Mouse (Mus musculus) kidney, postnatal 0 days (tissue): Measurements from ENCODE around the gene Rpn1. TPM values are rescaled to one million over a fixed set of nuclear protein-coding genes. Genes with fewer than 3 reads are reported as not detected.

Source experiments
- ATAC-seq: fragments of 200-750 bp; cut with Nextera tagmentation; replicated peaks from 2 replicates; pipeline ENCODE4 v1.8.0; 2017; ENCODE audit warnings: low read depth, moderate number of reproducible peaks, moderate TSS enrichment, moderate library complexity; ENCODE audit not compliant: low FRiP score
- DNase-seq: peaks from one replicate; pipeline ENCODE4 v3.0.0-alpha.2; 2016; ENCODE audit warnings: low spot score
- H3K27ac ChIP-seq: fragments of 300-500 bp; sonication (generic); 2 replicates; pipeline ENCODE4 v1.5.1; 2014; ENCODE audit warnings: mild to moderate bottlenecking
- H3K27me3 ChIP-seq: fragments of 300-500 bp; sonication (generic); 2 replicates; pipeline ENCODE4 v1.6.1; 2014; ENCODE audit warnings: low read length, mixed read lengths; ENCODE audit not compliant: insufficient read depth
- H3K36me3 ChIP-seq: fragments of 300-500 bp; sonication (generic); 2 replicates; pipeline ENCODE4 v1.6.1; 2014; ENCODE audit warnings: low read length, mixed read lengths; ENCODE audit not compliant: insufficient read depth
- H3K4me1 ChIP-seq: fragments of 300-500 bp; sonication (generic); replicated peaks from 2 replicates; pipeline ENCODE4 v1.6.1; 2014; ENCODE audit warnings: antibody characterized with exemption, low read length, mixed read lengths; ENCODE audit not compliant: insufficient read depth
- H3K4me2 ChIP-seq: fragments of 300-500 bp; sonication (generic); 2 replicates; pipeline ENCODE4 v1.6.1; 2014; ENCODE audit warnings: mild to moderate bottlenecking, low read length, moderate library complexity, mixed read lengths
- H3K4me3 ChIP-seq: fragments of 300-500 bp; sonication (generic); replicated peaks from 2 replicates; pipeline ENCODE4 v1.5.1; 2014; ENCODE audit warnings: low read depth, low read length
- H3K9ac ChIP-seq: fragments of 300-500 bp; sonication (generic); 2 replicates; pipeline ENCODE4 v1.6.1; 2014; ENCODE audit warnings: low read depth, low read length
- H3K9me3 ChIP-seq: fragments of 300-500 bp; sonication (generic); replicated peaks from 2 replicates; pipeline ENCODE4 v1.6.1; 2016; ENCODE audit warnings: low read length, inconsistent platforms, mixed read lengths
- CTCF ChIP-seq: IDR thresholded peaks from 2 replicates; pipeline ENCODE4 v1.5.1; 2016; ENCODE audit warnings: antibody characterized with exemption, low read depth, mild to moderate bottlenecking, moderate library complexity
- WGBS: fragments of 180-500 bp; shearing (Covaris S2); extraction: QIAGEN DNeasy Blood & Tissue Kit; methylation state at CpG from one replicate; pipeline ENCODE4 v1.1.7; 2014; 5-methylcytosine and 5-hydroxymethylcytosine counted together
- polyA plus RNA-seq: library from polyadenylated mRNA; unstranded; fragments of >200 nt; fragmentation: Nextera tagmentation; extraction: Ambion mirVana; gene quantifications from 2 replicates; pipeline ENCODE4 v1.2.1, GENCODE M21; 2015

The Rpn1 gene
- polyA plus RNA-seq, 1 experiment from 2014 or later = 282 TPM

DNA sequence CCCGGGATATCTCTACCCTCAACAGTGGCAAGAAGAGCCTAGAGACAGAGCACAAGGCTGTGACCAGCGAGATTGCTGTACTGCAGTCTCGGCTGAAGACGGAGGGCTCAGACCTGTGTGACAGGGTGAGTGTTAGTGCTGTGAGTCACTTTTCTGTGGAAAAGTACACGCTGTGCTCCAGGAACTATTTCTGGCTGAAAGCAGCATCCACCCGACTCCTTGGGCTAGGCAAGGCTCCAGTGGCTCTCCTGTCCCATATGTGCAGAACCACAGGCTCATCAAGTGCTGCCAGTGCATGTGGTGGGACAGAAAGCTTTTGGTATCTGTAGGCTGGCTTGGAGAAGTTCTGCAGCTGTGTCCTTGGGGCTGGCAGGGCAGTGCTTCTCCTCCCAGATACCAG, 17.8 kb downstream of the Rpn1 start:
- H3K9me3 ChIP-seq = no peaks in the 10 kb centered on the region
- no peaks in the 10 kb centered on the region for H3K4me1 ChIP-seq
- WGBS = 92% methylated on average over 6 of the region's 6 CpGs
- no peak for TF ChIP-seq CTCF
- DNase-seq (no peak), ATAC-seq (no peak)
- H3K4me3 ChIP-seq = no peak overlapping the region
- H3K9ac ChIP-seq = no peak overlapping the region
- no peak overlapping the region for H3K4me2 ChIP-seq
- H3K27me3 ChIP-seq = no peaks in the 10 kb centered on the region
- H3K36me3 ChIP-seq = peaks cover 56% of the 10 kb centered on the region
- H3K27ac ChIP-seq = no peak overlapping the region

DNA sequence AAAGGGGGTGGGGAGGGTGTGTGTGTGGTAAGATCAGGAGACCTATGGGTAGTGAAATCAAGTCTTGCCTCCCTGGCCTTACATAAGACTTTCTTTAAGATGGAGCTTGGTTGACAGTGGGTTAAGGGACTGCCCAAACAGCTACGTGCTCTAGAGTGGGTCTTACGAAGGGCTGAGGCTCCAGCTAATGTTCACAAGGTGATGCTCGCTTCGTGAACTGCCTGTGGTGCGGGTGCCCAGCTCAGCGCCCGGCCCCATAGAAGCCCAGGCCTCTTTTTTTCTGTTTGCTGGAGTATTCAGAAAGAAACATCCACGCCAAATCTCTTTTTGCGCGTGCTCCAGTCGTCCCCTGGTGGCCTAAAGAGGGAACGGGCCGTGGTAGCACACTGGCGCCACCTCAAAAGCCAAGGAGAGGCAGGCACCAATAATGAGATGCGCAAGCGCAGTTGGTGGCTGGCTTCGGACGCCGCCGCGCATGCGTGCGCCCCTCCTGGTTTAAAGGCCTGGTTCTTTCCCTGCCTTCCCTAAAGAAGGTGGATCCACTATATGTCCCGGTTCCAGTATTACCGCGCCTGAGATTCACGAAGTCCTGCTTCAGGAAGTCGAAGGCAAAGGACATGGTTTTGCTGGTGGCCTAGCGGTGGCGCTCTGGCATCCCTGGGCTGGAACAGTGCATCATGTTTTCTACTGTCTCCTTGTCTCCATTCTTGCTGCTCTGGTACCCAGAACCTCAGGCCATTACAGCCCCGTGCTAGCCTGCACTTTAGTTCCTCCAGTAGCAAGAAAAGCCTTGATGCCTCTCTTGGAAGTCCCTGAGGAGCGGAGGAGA, 21.7 kb downstream of the Rpn1 start:
- WGBS = 9% methylated on average over 32 of the region's 32 CpGs

DNA sequence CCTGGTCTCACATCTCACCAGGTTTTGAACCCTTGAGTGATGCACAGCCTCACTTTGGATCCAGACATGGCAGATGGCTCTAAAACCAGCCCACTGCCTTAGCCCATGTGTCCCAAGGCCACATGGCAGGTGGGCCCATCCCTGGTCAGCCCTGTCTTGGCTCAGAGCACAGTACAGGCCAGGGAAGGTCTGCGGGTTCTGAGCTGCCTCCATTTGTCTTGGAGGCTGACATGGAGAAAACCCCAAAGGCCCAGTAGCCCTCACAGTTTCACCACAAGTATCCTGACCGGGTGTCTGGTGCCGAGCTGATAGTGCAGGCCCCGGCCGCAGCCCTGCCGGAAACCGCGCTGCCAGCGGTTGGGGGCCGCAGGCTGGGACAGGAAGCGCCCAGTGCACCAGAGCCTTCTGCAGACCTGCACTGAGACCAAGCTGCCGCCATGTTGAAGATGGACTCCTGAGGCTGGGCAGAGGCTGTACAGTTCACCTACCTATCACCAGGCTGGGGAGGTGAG, 22.4 kb downstream of the Rpn1 start:
- H3K27me3 ChIP-seq = no peaks in the 10 kb centered on the region
- peak; percentile 38; the same call in 1 of the 2 replicates for ATAC-seq
- no peaks in the 10 kb centered on the region for H3K9me3 ChIP-seq
- H3K4me2 ChIP-seq = peak overlapping the region; percentile 45
- H3K4me1 ChIP-seq = no peaks in the 10 kb centered on the region
- 96% methylated on average over 12 of the region's 12 CpGs for WGBS
- H3K4me3 ChIP-seq = no peak overlapping the region; the same call in 1 of the 2 replicates
- no peak for DNase-seq
- TF ChIP-seq CTCF = no peak
- H3K27ac ChIP-seq = no peak overlapping the region
- H3K36me3 ChIP-seq = peaks cover 19% of the 10 kb centered on the region
- H3K9ac ChIP-seq = peak overlapping the region; percentile 57

More for the DNA sequence above, 21.7 kb downstream of the Rpn1 start:
- H3K9me3 ChIP-seq = no peaks in the 10 kb centered on the region
- ATAC-seq (peak; percentile 86), DNase-seq (peak; percentile 98)
- no peaks in the 10 kb centered on the region for H3K27me3 ChIP-seq
- H3K36me3 ChIP-seq = peaks cover 25% of the 10 kb centered on the region
- peak overlapping the region; percentile 45 for H3K4me2 ChIP-seq
- H3K4me3 ChIP-seq = peak overlapping the region; percentile 17; the same call in 1 of the 2 replicates
- peak overlapping the region; percentile 10; the same call in 1 of the 2 replicates for H3K27ac ChIP-seq
- peak overlapping the region; percentile 57 for H3K9ac ChIP-seq
- peak; percentile 99 for TF ChIP-seq CTCF
- H3K4me1 ChIP-seq = no peaks in the 10 kb centered on the region

DNA sequence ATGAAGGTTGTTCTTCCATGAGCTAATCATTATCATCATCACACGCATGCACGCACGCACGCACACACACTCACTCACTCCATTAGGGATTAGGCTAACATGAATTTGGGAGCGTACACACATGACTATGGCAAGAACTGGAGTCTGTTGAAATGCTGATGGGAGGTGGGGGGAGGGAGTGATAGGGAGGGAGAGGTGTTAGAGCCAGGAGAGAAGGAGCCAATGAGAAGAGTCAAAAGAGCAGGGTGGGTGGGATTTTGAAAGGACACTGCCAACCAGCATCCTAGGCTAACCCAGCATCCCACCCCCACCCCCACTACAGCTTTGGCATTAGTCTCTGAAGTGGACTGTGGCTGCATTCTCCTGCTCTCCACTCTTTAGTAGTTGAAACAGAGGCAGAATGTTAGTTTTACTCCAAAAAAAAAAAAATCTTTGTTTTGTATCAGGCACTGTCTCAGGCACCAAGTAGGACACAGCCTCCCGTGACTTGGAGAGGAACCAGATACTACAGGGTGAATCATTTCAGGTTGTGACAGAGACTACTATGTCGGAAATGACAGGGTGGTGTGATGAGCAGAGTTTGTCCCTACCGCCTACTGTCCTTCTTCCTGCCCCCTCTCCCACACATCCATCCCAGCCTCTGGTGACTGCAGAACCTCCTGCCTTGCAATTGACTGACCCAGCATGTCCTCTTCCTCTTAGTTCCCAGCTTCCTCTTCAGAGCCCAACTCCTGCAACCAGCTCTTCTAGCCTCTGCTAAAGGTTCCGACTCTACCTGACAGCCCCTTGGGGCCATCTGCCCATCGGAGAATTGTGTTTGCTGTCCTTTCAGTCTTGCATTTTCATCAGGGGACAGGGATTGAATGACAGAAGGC, 23.6 kb downstream of the Rpn1 start:
- H3K9ac ChIP-seq = no peak overlapping the region
- no peak overlapping the region for H3K27ac ChIP-seq
- DNase-seq (no peak), ATAC-seq (no peak)
- no peak overlapping the region for H3K4me3 ChIP-seq
- H3K27me3 ChIP-seq = no peaks in the 10 kb centered on the region
- H3K4me2 ChIP-seq = no peak overlapping the region
- no peak for TF ChIP-seq CTCF
- WGBS = 83% methylated on average over 10 of the region's 10 CpGs
- peaks cover 7% of the 10 kb centered on the region for H3K36me3 ChIP-seq
- no peaks in the 10 kb centered on the region for H3K9me3 ChIP-seq
- no peaks in the 10 kb centered on the region for H3K4me1 ChIP-seq

DNA sequence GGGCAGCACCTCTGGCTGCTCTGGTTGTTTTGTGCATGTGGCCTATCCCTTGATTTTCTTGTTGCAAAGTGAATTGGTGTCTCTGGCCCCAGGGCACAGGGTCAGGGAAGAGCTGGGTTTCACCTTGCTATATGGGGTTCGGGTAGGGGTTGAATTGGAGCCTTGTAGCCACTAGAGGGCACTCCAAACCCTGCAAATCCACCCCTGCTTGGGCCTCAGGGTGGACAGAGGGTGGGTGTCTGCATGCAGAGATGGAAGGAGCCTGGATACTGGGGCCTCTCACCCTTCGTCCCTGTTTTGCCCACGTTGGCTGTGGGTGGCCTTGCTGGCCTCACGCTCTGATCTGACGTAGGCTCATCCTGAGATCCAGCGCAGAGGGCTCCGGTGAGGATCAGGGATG, 28.9 kb downstream of the Rpn1 start:
- TF ChIP-seq CTCF = peak; percentile 87
- ATAC-seq (no peak), DNase-seq (peak; percentile 81)
- no peak overlapping the region for H3K4me2 ChIP-seq
- WGBS = 35% methylated on average over 7 of the region's 7 CpGs
- no peaks in the 10 kb centered on the region for H3K27me3 ChIP-seq
- no peak overlapping the region for H3K4me3 ChIP-seq
- H3K9me3 ChIP-seq = no peaks in the 10 kb centered on the region
- H3K36me3 ChIP-seq = no peaks in the 10 kb centered on the region
- H3K9ac ChIP-seq = no peak overlapping the region
- no peak overlapping the region for H3K27ac ChIP-seq
- H3K4me1 ChIP-seq = peaks cover 4% of the 10 kb centered on the region; the same call in 1 of the 2 replicates

DNA sequence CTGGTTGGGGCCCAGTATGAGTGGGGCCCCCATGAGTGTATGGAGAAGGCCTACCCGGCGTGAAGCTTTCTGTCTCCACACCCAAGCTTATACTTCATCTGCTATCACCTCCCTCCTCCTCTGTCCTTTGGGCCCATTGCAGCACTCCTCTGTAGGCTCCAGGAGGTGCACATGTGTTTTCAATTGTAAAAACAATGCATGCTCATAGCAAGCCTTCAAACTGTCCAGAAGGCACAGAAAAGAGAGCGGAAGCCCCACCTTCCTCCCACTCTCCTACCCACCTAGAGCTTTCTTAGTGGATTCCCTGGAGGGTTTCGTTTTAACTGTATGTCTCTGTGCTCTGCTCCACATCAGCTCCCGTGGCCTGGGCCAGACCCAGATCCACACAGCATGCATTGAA, 30.1 kb downstream of the Rpn1 start:
- Histone ChIP-seq H3K27ac (no peak overlapping the region), H3K9me3 (no peaks in the 10 kb centered on the region), H3K4me2 (no peak overlapping the region), H3K36me3 (no peaks in the 10 kb centered on the region), H3K27me3 (no peaks in the 10 kb centered on the region), H3K9ac (no peak overlapping the region), H3K4me1 (peaks cover 4% of the 10 kb centered on the region; the same call in 1 of the 2 replicates), H3K4me3 (no peak overlapping the region)
- TF ChIP-seq CTCF = no peak
- 47% methylated on average over 5 of the region's 5 CpGs for WGBS
- DNase-seq (no peak), ATAC-seq (no peak)
